Mouse (Mus musculus) pancreas, adult 10 weeks (tissue): ENCODE data around the gene Krt14. TPM values are rescaled to one million over a fixed set of nuclear protein-coding genes. Genes with fewer than 3 reads are reported as not detected.

ENCODE experiments used
- polyA plus RNA-seq: library from polyadenylated mRNA; stranded (reverse); fragments of 350-450 nt; fragmentation: Illumina TruSeq; extraction: RNeasy Lipid Tissue Mini Kit (QIAGEN cat#74804); gene quantifications from one replicate; pipeline ENCODE4 v1.2.3, GENCODE M21; 2015; ENCODE audit warnings: low read depth, low replicate concordance; ENCODE audit not compliant: insufficient read depth

The Krt14 gene
- 1.7 TPM for polyA plus RNA-seq

GRCm38 (mm10) chr11:100207498-100207897 is at the start of gene Krt14:
Krt14 (minus strand) TSS chr11:100207548.

GRCm38 (mm10) chr11:100248852-100249465 is 41.6 kb upstream of the Krt14 start, which contains the start of gene Krt16:
Krt16 (minus strand) TSS chr11:100248902.

GRCm38 (mm10) chr11:100192992-100193391 is 14.4 kb downstream of the Krt14 start, which contains the start of gene Krt9:
Krt9 (minus strand) TSS chr11:100193246.

Other genes with a start within 250 kb of the Krt14 start
- gene Krtap29-1, start 228.5 kb downstream of the Krt14 start, polyA plus RNA-seq, result not detected
- gene Krtap16-1, start 221.0 kb downstream of the Krt14 start, polyA plus RNA-seq, result not detected
- gene Krtap17-1, start 213.6 kb downstream of the Krt14 start, polyA plus RNA-seq, result not detected
- not detected for gene Krt33a, start 191.3 kb downstream of the Krt14 start, polyA plus RNA-seq
- gene Krt33b, start 177.7 kb downstream of the Krt14 start, polyA plus RNA-seq, result not detected
- gene Krt34, start 166.0 kb downstream of the Krt14 start, polyA plus RNA-seq, result not detected
- not detected for gene Krt31, start 157.0 kb downstream of the Krt14 start, polyA plus RNA-seq
- gene Krt32, start 119.3 kb downstream of the Krt14 start, polyA plus RNA-seq, result not detected
- not detected for gene Krt35, start 111.3 kb downstream of the Krt14 start, polyA plus RNA-seq
- not detected for gene Krt36, start 101.9 kb downstream of the Krt14 start, polyA plus RNA-seq
- not detected for gene Krt13, start 86.0 kb downstream of the Krt14 start, polyA plus RNA-seq
- not detected for gene Krt15, start 71.6 kb downstream of the Krt14 start, polyA plus RNA-seq
- 42.4 TPM for gene Krt19, start 58.9 kb downstream of the Krt14 start, polyA plus RNA-seq
- not detected for gene Krt9, start 14.3 kb downstream of the Krt14 start, polyA plus RNA-seq
- not detected for gene Krt16, start 41.4 kb upstream of the Krt14 start, polyA plus RNA-seq
- not detected for gene Krt17, start 53.5 kb upstream of the Krt14 start, polyA plus RNA-seq
- gene Krt42, start 62.3 kb upstream of the Krt14 start, polyA plus RNA-seq, result not detected
- 260 TPM for gene Eif1, start 112.3 kb upstream of the Krt14 start, polyA plus RNA-seq
- not detected for gene Gast, start 126.9 kb upstream of the Krt14 start, polyA plus RNA-seq
- 10.5 TPM for gene Hap1, start 148.6 kb upstream of the Krt14 start, polyA plus RNA-seq
- gene Jup, start 190.2 kb upstream of the Krt14 start, polyA plus RNA-seq, result 26.4 TPM
- gene P3h4, start 207.3 kb upstream of the Krt14 start, polyA plus RNA-seq, result 14.3 TPM
- 7.2 TPM for gene Fkbp10, start 208.1 kb upstream of the Krt14 start, polyA plus RNA-seq
- 17.9 TPM for gene Nt5c3b, start 234.3 kb upstream of the Krt14 start, polyA plus RNA-seq
- gene Klhl10, start 234.4 kb upstream of the Krt14 start, polyA plus RNA-seq, result not detected